Mouse (Mus musculus): Measurements from ENCODE around the gene Ilkap. TPM values are rescaled to one million over a fixed set of nuclear protein-coding genes. Genes with fewer than 3 reads are reported as not detected.
A peak's percentile ranks its signal among the peaks of the same experiment; 100 is the strongest.

Gene Ilkap
- total RNA-seq, 2 experiments from 2014 or later = 66.6 to 67.9 TPM

DNA sequence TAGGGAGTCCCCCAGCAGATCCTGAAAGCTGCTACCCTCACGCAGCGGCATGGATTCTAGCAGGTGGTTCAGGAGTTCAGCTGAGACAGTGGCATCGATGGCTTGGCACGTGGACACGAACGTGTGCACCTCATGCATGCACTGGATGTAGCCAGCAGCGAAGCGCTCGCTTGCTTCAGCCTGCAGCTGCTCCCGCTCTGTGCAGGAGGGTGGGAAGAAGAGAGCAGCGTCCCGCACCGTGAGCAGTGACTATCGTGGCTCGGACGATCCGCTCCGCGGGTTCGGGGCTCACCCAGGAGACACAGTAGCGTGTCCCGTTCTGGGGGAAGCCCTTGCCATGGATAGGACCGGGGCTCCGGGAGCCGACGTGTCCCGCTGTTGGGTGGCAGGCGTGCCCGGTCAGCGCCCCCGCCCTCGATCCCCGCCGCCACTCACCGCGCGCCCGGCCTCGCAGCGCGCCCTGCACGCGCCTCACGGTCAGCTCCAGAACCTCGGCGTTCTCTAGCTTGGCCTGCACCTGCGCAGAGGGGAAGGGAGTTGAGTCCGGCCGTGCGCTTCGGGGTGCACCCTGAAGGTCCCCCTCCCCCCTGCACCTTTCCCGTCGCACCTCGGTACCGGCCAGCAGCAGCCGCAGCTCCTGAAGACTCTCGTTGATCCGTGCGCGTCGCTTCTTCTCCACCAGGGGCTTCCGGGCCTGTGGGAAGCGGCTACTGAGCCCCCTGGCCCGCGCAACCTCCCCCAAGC lies 13.8 kb upstream of the Ilkap start:
- no peak for DNase-seq (ENCODE audit: low spot score in 2 of 2)
- Histone ChIP-seq H3K4me3 (peak overlapping the region; percentile 82), H3K27ac (peak overlapping the region; percentile 79; the same call in 1 of the 2 replicates)
- TF ChIP-seq CTCF (conservative IDR thresholded peaks at IDR 0.05) = peak; percentile 17; the same call in 1 of the 2 replicates

DNA sequence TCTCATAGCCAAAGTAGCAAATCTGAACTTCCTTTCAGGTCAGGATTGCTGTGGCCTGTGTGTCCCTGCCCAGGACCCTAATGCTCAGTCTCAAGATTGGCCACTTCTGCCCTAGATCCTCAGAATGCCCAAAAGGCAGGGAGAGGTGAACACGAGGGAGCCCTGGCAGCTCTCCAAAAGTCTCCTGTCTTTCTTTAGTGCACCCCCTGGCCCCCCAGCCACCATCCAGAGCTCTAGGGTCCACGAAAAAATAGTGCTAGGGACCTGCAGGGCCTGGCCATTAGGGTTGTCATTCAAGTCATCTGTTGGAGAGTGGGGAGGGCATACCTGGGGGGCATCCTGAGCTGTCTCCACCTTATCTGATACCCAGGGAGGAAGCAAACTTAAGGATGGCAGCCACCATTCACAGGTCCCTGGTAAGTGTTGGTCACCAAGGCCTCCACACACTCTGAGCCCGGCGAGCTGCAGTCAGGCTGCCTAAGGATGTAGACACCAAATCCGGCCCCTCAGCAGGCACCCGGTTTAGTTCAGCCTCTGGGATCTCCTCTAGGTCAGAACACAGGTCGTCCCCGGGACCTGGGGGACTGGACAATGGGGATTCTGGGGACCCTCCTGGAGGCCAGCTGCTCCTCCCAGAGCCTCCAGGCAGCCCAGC lies 13.1 kb upstream of the Ilkap start:
- TF ChIP-seq CTCF (conservative IDR thresholded peaks at IDR 0.05) = no peak
- peak overlapping the region; percentile 79; the same call in 1 of the 2 replicates for H3K27ac ChIP-seq
- no peak for DNase-seq (ENCODE audit: low spot score in 2 of 2)
- H3K4me3 ChIP-seq = peak overlapping the region; percentile 82

DNA sequence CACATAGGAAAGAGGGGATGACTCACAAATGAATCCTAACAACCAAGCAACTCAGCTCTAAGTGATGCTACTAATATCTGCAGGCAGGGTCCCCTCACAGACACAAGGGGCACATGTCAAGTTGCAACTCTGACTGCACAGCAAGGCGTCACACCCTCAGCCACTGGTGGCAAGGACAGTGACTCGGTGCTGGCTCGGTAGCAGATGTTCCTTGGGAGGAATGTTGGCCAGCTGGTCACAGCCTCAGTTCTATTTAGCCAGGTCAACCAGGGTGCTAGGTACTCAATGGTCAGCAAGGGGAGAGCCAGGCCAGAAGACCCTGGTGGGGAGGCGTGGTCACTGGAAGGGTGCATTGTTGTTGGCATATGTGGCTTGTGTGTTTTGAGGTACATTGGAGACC lies 9.2 kb upstream of the Ilkap start:
- DNase-seq (ENCODE audit: low spot score in 2 of 2) = no peak
- no peak overlapping the region for H3K4me3 ChIP-seq
- TF ChIP-seq CTCF (conservative IDR thresholded peaks at IDR 0.05) = no peak
- H3K27ac ChIP-seq = no peak overlapping the region

DNA sequence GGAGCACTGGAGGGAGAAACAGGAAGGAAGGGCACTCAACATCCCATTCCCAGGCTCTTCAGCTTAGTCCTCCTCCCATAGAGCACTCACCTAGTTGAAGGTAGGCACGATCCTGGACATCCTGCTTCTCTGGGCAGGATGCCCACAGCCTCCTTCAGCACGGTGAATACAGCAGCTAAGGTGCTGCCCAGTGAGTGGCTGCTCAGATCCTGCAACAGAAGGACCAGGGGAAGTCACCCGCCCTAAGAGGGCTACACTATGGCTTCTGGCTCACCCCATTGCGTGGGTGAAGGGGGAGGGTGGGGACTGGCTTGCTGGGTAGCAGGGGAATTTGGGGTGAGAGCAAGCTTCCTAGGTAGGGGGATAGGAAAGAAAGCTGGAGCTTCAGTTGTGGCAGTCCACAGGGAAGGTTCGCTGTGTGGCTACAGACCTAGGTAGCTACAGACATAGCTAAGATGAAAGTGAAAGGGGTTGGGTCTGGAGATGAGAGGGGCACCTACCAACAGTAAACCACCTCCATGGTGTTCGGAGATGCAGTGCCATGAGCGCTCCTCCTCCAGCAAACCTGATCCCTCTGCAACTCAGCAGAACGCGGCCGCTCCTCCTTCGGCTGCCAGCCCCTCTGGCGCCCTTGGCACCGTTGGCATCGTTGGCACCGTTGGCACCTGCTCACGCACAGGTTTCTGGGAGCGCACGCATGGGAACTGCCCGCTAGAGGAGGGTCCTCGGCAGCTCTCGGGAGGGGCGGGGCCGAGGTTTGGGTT lies 7.0 kb upstream of the Ilkap start:
- Histone ChIP-seq H3K27ac (no peak overlapping the region), H3K4me3 (peak overlapping the region; percentile 3; the same call in 1 of the 2 replicates)
- no peak for DNase-seq (ENCODE audit: low spot score in 2 of 2)
- TF ChIP-seq CTCF (conservative IDR thresholded peaks at IDR 0.05) = no peak

DNA sequence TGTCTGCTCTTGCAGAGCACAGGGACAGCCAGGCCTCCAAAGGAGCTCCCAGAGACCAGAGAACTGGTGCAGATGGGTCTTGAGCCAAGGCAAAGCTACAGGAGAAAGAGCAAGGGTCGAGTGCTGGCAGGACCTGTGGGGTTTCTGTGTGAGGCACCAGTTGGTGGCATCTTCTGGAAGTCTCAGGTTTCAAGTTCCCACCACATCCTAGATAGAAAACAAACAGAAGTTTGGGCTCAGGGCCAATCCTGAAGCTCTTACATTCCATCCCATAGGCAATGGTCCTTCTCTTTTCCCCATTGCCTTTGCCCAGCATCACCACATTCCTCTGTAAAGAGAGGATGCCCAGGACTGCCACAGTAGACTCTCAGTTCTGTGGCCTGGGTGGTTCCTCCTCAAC lies 6.4 kb upstream of the Ilkap start:
- no peak overlapping the region for H3K4me3 ChIP-seq
- no peak for DNase-seq (ENCODE audit: low spot score in 2 of 2)

DNA sequence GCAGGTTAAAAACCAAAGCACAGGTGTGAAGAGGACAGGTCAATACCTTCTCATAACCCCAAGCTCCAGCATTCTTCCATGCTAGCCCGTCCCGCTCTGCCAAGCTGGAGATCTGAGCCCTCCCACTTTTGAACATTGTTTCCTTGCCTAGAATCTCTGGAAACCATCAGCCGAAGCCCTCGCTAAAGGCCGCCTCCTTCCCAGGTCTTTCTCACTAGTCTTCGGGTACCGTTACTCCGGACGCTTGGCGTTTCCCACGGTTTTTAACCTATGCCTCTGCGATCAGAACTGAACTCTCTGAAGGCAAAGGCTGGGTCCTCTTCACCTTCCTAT lies 722 bp downstream of the Ilkap start:
- no peak for TF ChIP-seq CTCF (conservative IDR thresholded peaks at IDR 0.05)
- H3K27ac ChIP-seq = peak overlapping the region; percentile 99
- H3K4me3 ChIP-seq = peak overlapping the region; percentile 83
- DNase-seq (ENCODE audit: low spot score in 2 of 2) = no peak

More for the DNA sequence above, 6.4 kb upstream of the Ilkap start:
- no peak overlapping the region for H3K27ac ChIP-seq
- TF ChIP-seq CTCF (conservative IDR thresholded peaks at IDR 0.05) = no peak

DNA sequence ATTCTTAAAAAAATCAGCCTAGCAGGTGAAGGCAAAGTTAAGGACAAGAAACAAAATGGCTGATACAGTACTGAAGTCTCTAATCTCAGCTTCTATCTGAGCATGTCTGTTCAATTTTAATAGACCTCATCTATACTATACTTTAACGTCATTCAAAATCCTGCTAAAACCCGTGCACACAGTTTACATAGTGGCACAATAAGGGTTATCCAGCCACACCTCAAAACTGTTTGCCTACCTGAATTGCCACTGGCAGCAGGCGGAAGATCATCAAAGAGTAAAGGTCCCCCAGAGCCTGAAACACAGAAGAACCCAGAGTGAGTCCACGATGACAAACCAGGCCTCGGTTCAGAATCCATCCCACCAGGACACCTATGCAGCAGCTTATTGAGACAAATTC lies 8.2 kb downstream of the Ilkap start:
- DNase-seq (ENCODE audit: low spot score in 2 of 2) = no peak
- no peak for TF ChIP-seq CTCF (conservative IDR thresholded peaks at IDR 0.05)
- no peak overlapping the region for H3K4me3 ChIP-seq
- H3K27ac ChIP-seq = no peak overlapping the region

DNA sequence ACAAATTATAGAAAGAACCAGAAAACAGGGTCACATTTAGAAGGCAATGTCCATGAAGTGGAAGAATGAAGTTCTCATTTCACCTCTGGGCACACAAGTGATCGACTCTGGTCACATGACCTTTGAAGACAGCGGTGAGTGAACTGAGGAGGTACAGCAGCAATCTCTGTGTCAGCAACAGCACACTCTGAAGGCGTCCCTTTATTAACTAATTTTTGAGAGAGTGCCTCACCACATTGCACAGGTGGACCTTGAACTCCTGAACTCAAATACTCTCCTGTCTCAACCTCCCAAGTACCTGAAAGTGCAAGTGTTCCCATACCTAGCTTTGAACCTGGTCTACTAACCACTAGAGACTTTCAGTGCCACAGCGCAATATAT lies 17.5 kb downstream of the Ilkap start:
- Histone ChIP-seq H3K27ac (no peak overlapping the region), H3K4me3 (no peak overlapping the region)
- TF ChIP-seq CTCF (conservative IDR thresholded peaks at IDR 0.05) = no peak
- DNase-seq (ENCODE audit: low spot score in 2 of 2) = no peak

DNA sequence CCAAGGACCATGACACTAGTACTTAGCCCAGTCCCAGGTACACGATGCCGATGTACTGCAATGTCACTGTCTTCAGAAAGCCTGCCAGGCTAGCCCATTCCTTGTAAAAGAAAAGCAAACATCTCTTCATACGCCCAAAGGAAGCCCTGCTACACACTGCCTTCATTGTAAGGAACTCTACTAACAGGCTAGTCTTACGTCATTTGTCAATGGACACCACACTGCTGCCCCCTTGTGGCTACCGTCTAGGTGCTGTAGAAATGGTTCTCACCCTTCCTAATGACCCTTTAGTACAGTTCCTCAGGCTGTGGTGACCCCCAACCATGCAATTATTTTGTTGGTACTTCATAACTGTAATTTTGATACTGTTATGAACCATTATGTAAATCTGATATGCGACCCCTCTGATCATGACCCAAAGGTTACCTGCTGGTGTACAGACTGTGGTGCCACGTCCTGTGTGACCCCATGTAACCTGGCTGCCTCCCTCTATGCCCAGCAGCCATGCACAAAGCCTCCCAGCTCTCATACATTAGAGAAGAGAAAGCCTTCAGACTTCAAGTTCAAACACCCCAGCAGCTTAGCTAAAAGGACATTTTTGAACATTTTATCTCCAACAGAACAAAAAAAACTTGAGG lies 18.0 kb downstream of the Ilkap start:
- DNase-seq (ENCODE audit: low spot score in 2 of 2) = peak; percentile 41 to 71
- peak; percentile 92 for TF ChIP-seq CTCF (conservative IDR thresholded peaks at IDR 0.05)
- Histone ChIP-seq H3K4me3 (no peak overlapping the region), H3K27ac (no peak overlapping the region)

DNA sequence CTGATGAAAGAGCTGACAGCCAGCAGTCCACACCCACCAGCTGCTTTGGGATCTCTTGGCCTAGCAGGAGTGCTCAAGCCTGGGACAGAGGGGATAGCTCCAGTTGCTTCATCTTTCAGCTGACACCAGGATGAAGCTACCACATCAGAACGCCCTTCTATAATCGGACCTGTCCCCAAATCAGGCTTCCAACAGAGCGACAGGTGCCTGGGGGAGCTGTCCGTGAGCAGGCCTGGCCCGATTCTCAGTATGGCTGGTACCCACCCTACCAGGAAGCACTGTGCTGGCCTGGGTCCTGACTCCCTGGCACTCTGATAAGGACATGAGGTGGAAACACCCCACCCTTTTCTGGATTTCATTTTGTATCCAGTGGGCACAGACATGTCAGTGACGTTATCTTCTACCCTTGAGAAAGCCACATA lies 25.2 kb downstream of the Ilkap start:
- no peak for TF ChIP-seq CTCF (conservative IDR thresholded peaks at IDR 0.05)
- no peak for DNase-seq (ENCODE audit: low spot score in 2 of 2)
- no peak overlapping the region for H3K27ac ChIP-seq
- no peak overlapping the region for H3K4me3 ChIP-seq

DNA sequence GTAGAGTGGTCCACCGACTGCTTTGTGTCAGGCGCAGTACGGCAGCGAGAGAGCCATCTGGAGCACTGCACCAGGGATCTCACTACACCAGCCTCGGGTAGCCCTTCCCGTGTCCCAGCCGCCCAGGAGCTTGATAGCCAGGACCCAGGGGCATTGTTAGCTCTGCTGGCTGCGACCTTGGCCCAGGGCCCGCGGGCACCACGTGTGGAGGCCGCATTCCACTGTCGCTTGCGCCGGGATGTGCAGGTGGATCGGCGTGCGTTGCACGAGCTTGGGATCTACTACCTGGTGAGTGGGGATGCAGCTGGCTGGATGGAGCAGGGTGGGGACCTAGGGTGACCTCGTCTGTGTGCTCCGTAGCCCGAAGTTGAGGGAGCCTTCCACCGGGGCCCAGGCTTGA lies 28.6 kb downstream of the Ilkap start:
- no peak for TF ChIP-seq CTCF (conservative IDR thresholded peaks at IDR 0.05)
- no peak overlapping the region for H3K27ac ChIP-seq
- DNase-seq (ENCODE audit: low spot score in 2 of 2) = no peak

DNA sequence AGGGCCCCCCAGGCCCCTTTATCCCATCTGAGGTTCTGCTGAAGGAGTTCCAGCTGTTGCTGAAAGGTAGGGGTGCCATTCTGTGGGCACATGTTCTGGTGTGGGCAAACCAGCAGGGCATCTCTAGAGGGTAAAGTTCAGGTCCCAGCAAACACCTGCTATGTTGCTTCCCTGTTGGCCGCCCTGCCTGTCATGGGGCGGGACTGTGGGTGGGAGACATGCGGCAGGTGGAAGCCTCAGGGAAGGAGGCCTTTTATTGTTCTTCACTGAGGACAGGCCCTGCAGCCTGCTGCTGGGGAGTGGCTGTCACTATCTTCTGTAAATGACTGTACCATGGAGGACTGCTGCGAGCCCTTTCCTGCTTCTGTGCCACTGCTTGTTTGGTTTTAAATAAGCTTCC lies 29.2 kb downstream of the Ilkap start:
- no peak for TF ChIP-seq CTCF (conservative IDR thresholded peaks at IDR 0.05)
- DNase-seq (ENCODE audit: low spot score in 2 of 2) = no peak
- H3K4me3 ChIP-seq = no peak overlapping the region
- H3K27ac ChIP-seq = no peak overlapping the region

More for the DNA sequence above, 28.6 kb downstream of the Ilkap start:
- H3K4me3 ChIP-seq = no peak overlapping the region

DNA sequence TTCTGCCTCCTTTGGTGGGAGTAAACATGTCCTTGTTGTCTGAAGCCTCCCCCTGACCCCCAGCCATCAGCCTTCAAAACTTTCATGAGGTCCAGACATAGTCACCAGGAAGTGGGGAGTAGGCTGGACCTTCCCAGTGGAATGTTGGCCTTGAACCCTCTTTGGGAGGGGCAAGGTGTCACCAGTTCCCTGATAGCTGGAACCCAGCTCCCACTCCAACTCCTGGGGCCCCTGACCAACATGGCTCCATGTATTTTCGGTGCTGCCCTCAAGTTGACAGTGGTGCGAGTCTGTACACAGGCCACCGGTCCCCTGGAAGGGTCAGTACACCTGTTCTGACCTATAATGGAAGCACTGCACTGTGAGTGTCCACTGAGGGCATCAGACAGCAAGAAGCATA lies 31.3 kb downstream of the Ilkap start:
- DNase-seq (ENCODE audit: low spot score in 2 of 2) = no peak
- TF ChIP-seq CTCF (conservative IDR thresholded peaks at IDR 0.05) = no peak
- Histone ChIP-seq H3K27ac (no peak overlapping the region), H3K4me3 (no peak overlapping the region)
